Mouse (Mus musculus): ENCODE results near the gene Cog5.

Cog5 gene

GRCm38 (mm10) chr12:31712233-31712632, 57.6 kb downstream of the Cog5 start:
- no peak for DNase-seq (ENCODE audit: low spot score)

DNA sequence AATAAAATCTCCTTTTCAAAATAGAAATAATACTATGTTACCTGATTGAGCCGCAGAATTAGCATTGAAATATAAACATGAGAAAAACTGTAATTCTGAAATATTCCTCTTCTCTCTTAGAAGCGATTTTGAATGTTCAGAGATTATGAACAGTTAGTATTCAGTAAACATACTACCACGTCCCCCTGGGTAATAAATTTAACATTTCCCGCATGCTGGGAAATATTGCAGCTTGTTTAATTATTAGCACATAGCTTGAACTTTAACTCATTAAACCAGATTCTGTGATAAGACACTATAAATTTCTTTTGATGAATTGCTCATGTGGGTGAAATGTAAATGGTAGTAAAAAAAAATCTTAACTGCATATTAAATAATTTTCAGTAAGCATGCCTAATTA, 58.1 kb downstream of the Cog5 start:
- DNase-seq (ENCODE audit: low spot score) = no peak

DNA sequence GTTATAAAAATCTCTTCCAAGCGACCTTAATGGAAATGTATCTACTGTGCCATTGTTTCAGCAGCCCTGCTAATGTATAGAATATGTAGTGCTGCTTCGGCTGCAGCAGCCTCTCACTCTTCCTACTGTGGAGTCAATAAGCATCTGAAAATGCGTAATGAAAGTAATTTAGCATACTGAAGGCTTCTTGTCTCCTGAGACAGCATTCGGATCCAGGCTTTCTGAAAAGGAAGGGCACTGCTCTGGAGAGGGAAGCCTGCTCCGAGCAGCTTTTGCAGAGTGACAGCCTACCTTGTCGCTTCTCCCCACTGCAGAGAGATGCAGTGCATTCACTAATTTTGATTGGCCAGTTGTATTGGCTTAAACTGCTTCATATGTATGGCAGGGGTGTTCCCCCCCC, 58.9 kb downstream of the Cog5 start, which contains the start of gene Gpr22:
Gene Gpr22 (minus strand): TSS at position 348 of the 400 bp plus-strand sequence.
- no peak for DNase-seq (ENCODE audit: low spot score)

- no peak for DNase-seq (ENCODE audit: low spot score)
Observed at GRCm38 (mm10) chr12:31714070-31714469, 59.4 kb downstream of the Cog5 start.

DNA sequence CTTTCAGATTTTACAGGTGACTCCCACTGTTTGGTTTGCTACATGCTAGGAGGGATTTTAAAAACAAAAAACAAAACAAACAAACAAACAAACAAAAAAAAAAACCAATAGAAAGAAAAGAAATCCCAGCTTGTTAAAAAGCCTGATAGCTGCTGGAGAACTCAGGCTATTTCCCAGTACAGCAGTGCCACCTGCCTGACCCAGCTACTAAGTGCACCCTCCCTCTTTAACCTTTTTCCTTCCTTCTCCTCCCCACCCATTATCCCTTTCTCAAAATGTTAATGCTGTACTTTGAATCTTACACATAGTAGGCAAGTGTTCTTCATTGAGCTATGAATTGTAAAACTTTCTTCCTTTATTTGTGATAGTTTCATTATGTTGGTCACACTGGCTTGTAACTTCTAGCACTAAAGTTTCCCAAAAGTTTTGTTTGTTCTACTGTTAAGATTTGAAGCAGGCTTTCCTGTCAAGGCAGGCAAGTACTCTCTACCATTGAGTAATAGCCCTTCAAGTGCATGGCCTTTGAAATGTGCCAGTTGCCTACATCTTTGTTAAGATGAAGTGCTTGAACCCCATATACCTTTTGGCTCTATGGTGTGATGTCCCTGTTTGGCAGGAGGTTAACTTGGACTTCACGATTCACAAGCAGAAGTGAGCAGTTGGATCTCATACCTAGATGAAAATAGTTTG, 65.1 kb downstream of the Cog5 start:
- no peak for DNase-seq (ENCODE audit: low spot score)

DNA sequence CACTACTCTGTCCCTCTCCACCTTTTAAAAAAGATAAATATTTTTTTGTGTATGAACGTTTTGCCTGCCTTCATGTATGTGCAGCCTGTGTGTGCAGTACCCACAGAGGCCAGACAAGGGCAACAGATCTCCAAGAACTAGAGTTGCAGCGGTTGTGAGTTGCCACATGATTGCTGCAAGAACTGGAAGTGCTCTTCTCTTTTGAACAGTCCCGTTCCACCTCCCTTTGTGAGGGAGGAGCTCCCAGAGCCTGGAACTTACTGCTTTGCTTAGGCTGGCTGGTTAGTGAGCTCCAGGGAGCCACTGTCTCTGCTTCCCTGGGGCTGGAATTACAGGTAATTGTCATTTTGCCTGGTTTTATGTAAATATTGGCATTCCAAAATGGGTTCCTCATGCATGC, 69.9 kb downstream of the Cog5 start:
- no peak for DNase-seq (ENCODE audit: low spot score)

- DNase-seq (ENCODE audit: low spot score) = no peak
Observed at GRCm38 (mm10) chr12:31725511-31726275, 71.0 kb downstream of the Cog5 start.

GRCm38 (mm10) chr12:31726707-31727106, 72.0 kb downstream of the Cog5 start:
- no peak for DNase-seq (ENCODE audit: low spot score)

- DNase-seq (ENCODE audit: low spot score) = no peak
Observed at GRCm38 (mm10) chr12:31730126-31730525, 75.5 kb downstream of the Cog5 start.

GRCm38 (mm10) chr12:31734616-31735015, 79.9 kb downstream of the Cog5 start:
- DNase-seq (ENCODE audit: low spot score) = no peak

GRCm38 (mm10) chr12:31747301-31747700, 92.6 kb downstream of the Cog5 start:
- no peak for DNase-seq (ENCODE audit: low spot score)

DNA sequence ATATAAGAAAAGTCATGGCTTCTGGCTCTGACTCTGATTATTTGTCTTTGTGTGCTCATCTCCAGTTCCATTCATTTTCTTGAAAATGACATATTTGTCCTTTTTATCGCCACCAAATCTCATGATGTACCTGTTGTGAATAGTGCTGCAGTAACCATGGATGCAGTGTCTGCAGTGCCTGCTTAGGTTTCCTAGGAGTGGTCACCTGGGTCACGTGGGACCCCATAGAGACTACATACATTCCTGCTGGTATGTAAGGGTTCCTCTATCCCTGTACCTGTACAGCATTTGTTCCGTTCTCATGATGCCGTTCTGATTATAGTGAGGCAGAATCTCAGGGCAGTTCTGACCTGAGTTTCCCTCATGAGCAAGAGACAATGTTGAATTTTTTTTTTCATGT, 95.2 kb downstream of the Cog5 start:
- no peak for DNase-seq (ENCODE audit: low spot score)

DNA sequence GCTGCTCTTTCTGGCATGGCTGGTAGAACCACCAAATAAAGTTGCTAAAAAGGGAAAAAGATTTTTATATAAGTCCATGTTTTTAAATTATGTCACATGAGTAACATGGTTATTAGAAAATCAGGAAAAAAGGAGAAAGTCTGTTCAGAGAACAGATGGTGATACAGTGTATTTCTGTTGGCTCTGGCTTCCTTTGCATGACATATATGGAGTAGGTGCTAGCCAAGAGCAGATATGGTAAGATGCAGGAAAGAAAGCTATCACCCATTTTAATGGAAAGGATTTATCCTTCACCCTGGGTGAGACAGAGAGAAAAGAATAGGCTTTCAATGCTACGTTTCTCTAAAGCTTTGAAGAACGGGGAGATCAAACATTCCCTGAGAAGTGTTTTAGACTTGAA, 99.8 kb downstream of the Cog5 start:
- DNase-seq (ENCODE audit: low spot score) = no peak

DNA sequence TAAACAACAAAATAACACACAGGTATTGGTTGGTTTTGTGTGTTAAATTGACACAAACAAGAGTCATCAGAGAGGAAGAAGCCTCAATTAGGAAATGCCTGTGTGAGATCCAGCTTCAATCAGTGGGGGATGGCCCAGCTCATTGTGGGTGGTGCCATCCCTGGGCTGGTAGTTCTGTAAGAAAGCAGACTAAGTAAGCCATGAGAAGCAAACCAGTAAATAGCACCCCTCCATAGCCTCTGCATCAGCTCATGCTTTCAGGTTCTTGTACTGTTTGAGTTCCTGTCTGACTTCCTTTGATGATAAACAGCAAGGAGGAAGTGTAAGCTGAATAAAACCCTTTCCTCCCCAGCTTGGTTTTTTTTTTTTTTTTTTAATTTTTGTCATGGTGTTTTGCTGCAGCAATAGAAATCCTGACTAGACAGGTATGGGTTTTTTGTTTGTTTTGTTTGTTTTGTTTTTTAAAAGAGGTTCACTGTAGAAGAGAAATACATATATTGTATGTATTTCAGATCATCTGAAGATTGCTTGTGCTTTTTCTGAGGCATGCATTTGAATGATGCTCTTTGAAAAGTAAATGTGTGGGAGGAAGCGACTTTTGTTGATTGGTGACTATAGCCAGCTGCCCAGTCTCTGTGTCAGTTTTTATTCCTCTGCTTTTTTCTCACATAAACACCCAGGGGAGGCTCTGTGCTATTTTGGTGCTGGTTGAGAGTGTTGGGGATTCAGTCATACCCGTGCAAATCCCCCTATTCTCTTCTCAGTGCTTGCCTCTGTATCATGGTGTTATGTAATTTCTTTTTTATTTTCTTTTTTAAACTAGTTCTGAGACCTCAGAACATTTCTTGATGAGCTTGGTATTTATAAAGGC, 101.5 kb downstream of the Cog5 start:
- no peak for DNase-seq (ENCODE audit: low spot score)

DNA sequence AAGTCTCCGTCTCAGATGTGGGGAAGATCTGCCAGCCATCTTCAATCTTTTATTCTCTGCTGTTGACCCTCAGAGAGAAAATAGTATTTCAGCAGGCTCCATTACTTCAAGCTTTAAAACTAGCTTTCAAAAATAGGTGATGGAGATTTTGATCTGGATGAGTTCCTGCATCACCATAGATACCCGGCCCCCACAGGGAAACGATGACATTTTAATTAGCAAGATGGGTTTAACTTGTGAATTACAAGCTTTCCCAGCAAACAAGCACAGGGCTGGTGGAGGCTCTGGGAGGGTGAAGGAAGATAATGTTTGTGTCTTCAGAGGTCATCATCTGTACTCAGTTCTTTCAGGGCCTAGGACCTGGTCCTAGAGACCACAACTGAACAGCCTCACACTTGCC, 118.9 kb downstream of the Cog5 start:
- no peak for DNase-seq (ENCODE audit: low spot score)

- DNase-seq (ENCODE audit: low spot score) = no peak
Observed at GRCm38 (mm10) chr12:31784291-31784690, 129.6 kb downstream of the Cog5 start.

DNA sequence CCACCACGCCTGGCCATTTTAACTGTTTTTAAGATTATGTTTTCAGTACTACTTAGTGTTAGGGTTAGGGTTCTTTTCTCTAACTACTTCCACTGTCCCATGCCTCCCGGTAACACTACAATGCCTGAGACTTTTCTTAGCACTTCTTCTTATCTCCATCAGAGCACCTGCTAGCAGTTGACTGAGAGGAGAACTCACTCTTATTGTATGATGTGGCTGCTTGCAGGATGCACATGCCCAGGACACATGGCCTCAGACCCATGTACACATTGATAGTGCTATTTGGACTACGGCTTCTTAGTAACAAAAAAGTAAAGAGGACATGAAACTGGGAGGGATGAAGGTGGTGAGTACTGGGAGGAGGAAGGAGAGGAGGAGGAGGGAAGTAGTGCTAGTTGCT, 133.9 kb downstream of the Cog5 start:
- no peak for DNase-seq (ENCODE audit: low spot score)

- DNase-seq (ENCODE audit: low spot score) = peak; percentile 2
Observed at GRCm38 (mm10) chr12:31806410-31807154, 151.9 kb downstream of the Cog5 start.

DNA sequence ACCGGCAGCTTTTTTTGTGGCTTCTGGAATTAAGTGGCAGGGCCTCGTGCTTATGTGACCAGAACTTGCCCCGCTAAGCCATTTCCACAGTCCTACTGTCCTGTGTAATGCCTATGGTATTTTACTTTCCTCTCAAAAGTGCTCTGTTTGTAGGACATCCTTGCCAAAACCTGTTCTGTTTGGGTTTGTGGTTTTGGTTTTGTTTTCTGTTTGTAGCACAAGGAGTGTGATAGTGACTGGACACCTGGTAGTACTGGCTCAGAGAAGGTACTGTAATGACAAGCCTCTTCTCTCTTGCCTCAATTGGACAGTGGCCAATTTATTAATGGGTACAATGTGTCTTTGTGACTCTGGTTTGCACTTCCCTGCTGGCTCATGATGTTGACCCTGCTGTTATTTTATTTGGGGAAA, 163.4 kb downstream of the Cog5 start:
- no peak for DNase-seq (ENCODE audit: low spot score)

- DNase-seq (ENCODE audit: low spot score) = no peak
Observed at GRCm38 (mm10) chr12:31819096-31819495, 164.4 kb downstream of the Cog5 start.

DNA sequence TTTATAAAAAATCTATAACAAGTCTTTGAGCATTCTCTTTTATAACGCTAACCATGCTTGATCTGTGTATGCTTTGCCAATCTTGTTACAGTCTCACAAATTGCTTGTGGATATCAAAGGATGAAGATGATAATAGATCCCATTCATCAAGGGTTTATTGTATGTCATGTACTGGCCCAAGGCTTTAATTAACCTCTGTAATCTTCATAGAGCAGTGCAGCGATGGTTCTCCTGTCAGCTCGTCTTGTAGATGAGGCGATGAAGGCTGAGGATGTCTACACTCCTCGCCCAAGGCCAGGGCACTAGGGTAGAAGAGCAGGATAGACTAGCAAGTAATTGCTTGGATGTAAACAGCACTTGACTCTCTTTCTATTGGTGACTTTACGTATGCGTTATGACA, 164.9 kb downstream of the Cog5 start:
- no peak for DNase-seq (ENCODE audit: low spot score)

- DNase-seq (ENCODE audit: low spot score) = no peak
Observed at GRCm38 (mm10) chr12:31823671-31824070, 169.0 kb downstream of the Cog5 start.
